Mouse (Mus musculus) midbrain, embryonic 10.5 days (tissue): ENCODE results near the gene Szrd1. TPM values are rescaled to one million over a fixed set of nuclear protein-coding genes. Genes with fewer than 3 reads are reported as not detected.

ENCODE experiments used
- DNase-seq: peaks from one replicate; pipeline ENCODE4 v3.0.0-alpha.2; 2017; ENCODE audit warnings: low spot score
- H3K27ac ChIP-seq: fragments of 300-500 bp; sonication (generic); replicated peaks from 2 replicates; pipeline ENCODE4 v1.5.1; 2016; ENCODE audit warnings: mild to moderate bottlenecking
- H3K27me3 ChIP-seq: fragments of 300-500 bp; sonication (generic); 2 replicates; pipeline ENCODE4 v1.6.1; 2016; ENCODE audit warnings: low read depth, mild to moderate bottlenecking; ENCODE audit not compliant: poor library complexity, severe bottlenecking
- H3K36me3 ChIP-seq: fragments of 300-500 bp; sonication (generic); 2 replicates; pipeline ENCODE4 v1.6.1; 2016; ENCODE audit warnings: mild to moderate bottlenecking, moderate library complexity
- H3K4me1 ChIP-seq: fragments of 300-500 bp; sonication (generic); 2 replicates; pipeline ENCODE4 v1.6.1; 2016
- H3K4me3 ChIP-seq: fragments of 300-500 bp; sonication (generic); 2 replicates; pipeline ENCODE4 v1.5.1; 2016; ENCODE audit warnings: mild to moderate bottlenecking, moderate library complexity
- H3K9me3 ChIP-seq: fragments of 300-500 bp; sonication (generic); replicated peaks from 2 replicates; pipeline ENCODE4 v1.6.1; 2016; ENCODE audit warnings: mild to moderate bottlenecking
- WGBS: fragments of 180-500 bp; shearing (Covaris S2); methylation state at CpG from one replicate; pipeline ENCODE4 v1.1.7; 2016; 5-methylcytosine and 5-hydroxymethylcytosine counted together
- polyA plus RNA-seq: library from polyadenylated mRNA; unstranded; fragments of >200 nt; fragmentation: Nextera tagmentation; extraction: Ambion mirVana; gene quantifications from 2 replicates; pipeline ENCODE4 v1.2.1, GENCODE M21; 2016

Szrd1 gene
- polyA plus RNA-seq, 1 experiment from 2014 or later: 36.3 TPM

DNA sequence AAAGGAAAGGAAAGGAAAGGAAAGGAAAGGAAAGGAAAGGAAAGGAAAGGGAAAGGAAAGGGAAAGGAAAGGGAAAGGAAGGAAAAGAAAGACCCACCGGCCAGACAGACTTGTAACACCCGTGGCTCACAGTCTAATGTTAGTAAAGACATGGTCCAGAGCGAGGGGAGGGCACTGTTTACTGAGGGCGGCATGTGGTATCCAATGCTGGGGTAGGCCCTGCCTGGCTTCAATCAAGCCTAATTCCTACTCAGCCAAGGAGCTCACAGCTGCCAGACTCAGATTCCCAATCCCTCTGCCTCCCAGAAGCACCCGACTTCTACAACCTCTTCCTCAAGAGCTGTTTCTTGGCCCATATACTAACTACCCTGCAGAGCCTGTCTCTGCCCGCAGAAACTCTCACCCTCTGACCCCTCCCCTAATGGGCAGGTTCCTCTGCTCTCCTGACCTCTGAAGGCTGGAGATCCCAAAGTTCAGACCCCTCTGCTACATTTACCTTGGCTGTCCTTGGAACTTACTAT lies 10.3 kb downstream of the Szrd1 start:
- no peak overlapping the region for H3K4me3 ChIP-seq
- peaks cover 60% of the 10 kb centered on the region for H3K4me1 ChIP-seq
- DNase-seq: no peak
- no peaks in the 10 kb centered on the region for H3K27me3 ChIP-seq
- no peaks in the 10 kb centered on the region for H3K9me3 ChIP-seq
- 79% methylated on average over 6 of the region's 6 CpGs for WGBS
- H3K27ac ChIP-seq: no peak overlapping the region
- H3K36me3 ChIP-seq: peaks cover 27% of the 10 kb centered on the region

DNA sequence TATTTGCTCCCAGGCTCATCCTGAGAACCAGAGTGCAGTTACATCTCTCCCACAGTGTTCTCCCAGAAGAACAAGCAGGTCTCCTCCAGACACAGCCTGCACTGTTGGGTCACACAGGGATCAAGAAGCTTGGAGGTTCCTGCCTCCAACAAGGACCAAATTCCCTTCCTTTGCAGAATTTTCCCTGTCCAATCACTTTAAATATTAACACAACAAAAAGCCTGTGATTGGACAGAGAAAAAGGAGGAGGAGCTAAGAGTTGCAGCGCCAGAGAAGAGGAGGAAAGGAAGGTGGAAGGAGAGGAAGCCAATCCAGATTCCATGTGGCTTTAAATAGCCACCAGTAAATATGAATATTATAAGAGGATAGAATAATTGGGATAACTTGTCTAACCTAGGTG lies 16.5 kb downstream of the Szrd1 start:
- Histone ChIP-seq H3K27me3 (no peaks in the 10 kb centered on the region), H3K36me3 (peaks cover 52% of the 10 kb centered on the region), H3K4me3 (no peak overlapping the region), H3K27ac (0 out of 2 replicates have a peak overlapping the region, but pooled peaks have one; percentile 0), H3K9me3 (no peaks in the 10 kb centered on the region), H3K4me1 (peaks cover 67% of the 10 kb centered on the region)
- WGBS: 41% methylated on average over 1 of the region's 1 CpGs
- no peak for DNase-seq

DNA sequence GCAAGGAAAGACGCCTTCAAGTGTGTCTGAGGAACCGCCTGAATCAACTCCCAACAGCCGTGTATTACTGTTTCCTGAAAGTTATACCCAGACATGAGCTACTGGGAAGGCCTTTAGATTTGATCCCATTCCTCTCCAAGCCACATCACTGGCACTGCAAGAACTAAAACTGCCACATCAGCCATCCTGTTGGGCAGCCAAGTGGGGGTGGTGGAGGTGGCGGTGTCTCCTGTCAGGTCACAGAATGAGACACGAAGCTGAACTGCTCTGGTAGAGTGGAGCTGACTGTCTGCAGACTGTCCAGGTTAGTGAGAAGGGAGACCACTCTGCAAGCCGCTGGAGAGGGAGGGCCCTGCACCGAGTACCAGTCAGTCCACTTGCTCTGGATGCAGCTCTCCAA lies 16.9 kb downstream of the Szrd1 start:
- WGBS: 90% methylated on average over 7 of the region's 7 CpGs
- no peak for DNase-seq
- peaks cover 67% of the 10 kb centered on the region for H3K4me1 ChIP-seq

DNA sequence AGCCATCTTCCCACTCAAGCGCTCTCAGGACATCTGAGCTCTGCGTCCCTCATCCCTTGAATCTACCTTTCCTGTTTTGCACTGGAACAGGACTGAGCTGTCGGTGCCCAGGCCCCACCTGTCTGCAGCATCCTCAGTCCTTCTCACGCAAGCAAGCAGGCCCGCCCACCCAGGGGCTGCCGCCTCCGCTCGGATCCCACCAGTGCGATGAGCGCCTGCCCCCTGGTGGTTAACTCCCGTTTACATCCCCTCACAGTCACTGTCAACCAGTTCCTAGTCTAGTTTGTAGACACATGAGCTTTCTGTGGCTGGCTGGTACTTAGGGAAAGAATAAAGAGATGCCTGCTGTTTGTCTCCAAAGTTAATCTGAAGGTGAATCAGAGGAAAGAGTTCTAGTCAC lies 18.9 kb downstream of the Szrd1 start:
- Histone ChIP-seq H3K4me1 (peaks cover 77% of the 10 kb centered on the region), H3K27ac (no peak overlapping the region), H3K36me3 (peaks cover 59% of the 10 kb centered on the region), H3K27me3 (no peaks in the 10 kb centered on the region), H3K4me3 (no peak overlapping the region), H3K9me3 (no peaks in the 10 kb centered on the region)
- 27% methylated on average over 11 of the region's 11 CpGs for WGBS
- DNase-seq: peak; percentile 75

More for the DNA sequence above, 16.9 kb downstream of the Szrd1 start:
- Histone ChIP-seq H3K36me3 (peaks cover 56% of the 10 kb centered on the region), H3K4me3 (no peak overlapping the region), H3K9me3 (no peaks in the 10 kb centered on the region), H3K27ac (0 out of 2 replicates have a peak overlapping the region, but pooled peaks have one; percentile 0), H3K27me3 (no peaks in the 10 kb centered on the region)

DNA sequence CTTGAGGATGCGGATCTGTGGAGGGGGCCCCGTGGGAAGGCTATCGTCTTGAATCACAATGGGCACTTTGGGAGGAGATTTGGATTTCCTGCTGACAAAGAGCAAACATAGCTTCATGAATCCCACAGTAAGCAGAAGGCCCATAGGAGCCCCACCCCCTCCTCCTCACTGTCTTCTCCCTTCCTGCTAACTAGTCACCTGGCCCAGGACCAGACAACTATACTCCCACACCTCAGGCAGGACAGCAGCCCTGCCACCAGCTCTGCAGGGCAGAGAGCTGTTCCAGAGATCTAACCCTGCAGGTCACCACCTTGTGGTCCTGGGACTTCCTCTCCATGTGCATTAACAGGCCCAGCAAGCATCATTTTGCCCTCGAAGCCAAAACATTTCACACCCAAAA lies 20.9 kb downstream of the Szrd1 start:
- no peaks in the 10 kb centered on the region for H3K9me3 ChIP-seq
- no peak overlapping the region for H3K27ac ChIP-seq
- 84% methylated on average over 4 of the region's 4 CpGs for WGBS
- peaks cover 81% of the 10 kb centered on the region for H3K4me1 ChIP-seq
- H3K36me3 ChIP-seq: peaks cover 70% of the 10 kb centered on the region
- no peaks in the 10 kb centered on the region for H3K27me3 ChIP-seq
- DNase-seq: no peak
- no peak overlapping the region for H3K4me3 ChIP-seq

DNA sequence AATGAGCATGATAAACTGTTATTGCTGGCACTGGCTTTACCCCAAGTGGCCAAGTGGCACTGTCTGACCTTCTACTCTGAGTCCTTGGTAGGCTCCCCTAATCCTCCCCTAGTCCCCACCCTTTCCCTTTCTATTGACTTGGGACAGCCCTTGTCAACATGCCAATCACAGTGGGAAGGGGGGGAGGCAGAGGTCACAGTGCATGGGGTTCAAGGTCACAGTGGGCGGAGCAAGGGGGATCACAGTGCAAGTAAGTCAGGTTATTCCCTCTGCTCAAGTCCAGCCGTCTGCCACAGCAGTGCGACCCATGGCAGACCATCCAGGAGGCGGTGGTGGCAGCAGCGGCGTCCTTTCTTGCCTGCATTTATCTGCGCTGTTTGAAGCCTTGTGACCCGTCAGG lies 24.2 kb downstream of the Szrd1 start:
- H3K4me3 ChIP-seq: 0 out of 2 replicates have a peak overlapping the region, but pooled peaks have one; percentile 5
- peaks cover 92% of the 10 kb centered on the region for H3K36me3 ChIP-seq
- H3K4me1 ChIP-seq: peaks cover 63% of the 10 kb centered on the region
- H3K27me3 ChIP-seq: no peaks in the 10 kb centered on the region
- peak; percentile 76 for DNase-seq
- H3K27ac ChIP-seq: peak overlapping the region; percentile 66
- 63% methylated on average over 8 of the region's 8 CpGs for WGBS
- H3K9me3 ChIP-seq: peaks cover 5% of the 10 kb centered on the region; the same call in 1 of the 2 replicates

DNA sequence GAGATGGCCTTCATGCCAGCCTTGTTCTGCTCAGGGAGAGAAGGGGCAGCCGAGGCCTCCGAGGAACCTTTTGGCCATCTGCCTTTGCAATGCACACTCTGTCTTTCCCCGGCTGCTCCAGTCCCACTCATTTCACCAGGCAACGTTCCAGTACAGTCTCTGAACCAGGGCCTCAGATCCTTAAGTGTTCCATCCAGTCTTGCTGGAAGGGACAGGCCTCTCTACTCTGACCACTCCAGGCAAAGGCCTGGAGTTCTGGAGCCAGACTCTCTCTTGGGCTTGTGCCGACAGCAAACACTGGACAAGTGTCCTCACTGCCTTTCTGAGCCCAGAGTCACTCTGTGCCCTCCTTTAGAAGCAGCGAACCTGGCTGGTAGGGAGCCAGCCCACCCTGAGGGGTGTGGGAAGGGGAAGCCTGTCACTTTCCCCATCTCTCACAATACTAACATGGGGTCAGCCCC lies 25.0 kb downstream of the Szrd1 start:
- Histone ChIP-seq H3K4me3 (no peak overlapping the region), H3K36me3 (peaks cover 99% of the 10 kb centered on the region), H3K27me3 (no peaks in the 10 kb centered on the region), H3K9me3 (peaks cover 8% of the 10 kb centered on the region; the same call in 1 of the 2 replicates), H3K27ac (peak overlapping the region; percentile 66), H3K4me1 (peaks cover 54% of the 10 kb centered on the region)
- peak; percentile 39 for DNase-seq
- 88% methylated on average over 6 of the region's 6 CpGs for WGBS

DNA sequence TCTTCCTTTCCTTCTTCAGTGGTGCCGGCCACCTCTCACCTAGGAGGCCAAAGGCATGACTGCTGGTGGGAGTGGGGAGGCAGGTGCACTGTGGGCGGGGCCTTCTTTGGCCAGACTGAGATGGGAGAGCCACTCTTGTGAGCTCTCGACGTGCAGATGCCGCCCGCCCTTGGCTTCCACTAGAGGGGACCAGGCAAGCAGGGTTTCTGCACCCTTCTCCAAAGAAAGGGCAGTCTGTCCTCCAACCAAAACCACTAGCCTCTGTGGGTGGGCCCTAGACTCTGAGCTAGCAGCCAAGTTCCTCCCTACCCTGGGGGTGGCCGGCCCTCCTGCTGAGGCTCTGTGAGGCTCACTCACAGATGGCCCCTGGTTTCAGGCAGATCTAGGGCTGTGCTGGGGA lies 25.7 kb downstream of the Szrd1 start:
- peaks cover 92% of the 10 kb centered on the region for H3K36me3 ChIP-seq
- H3K4me1 ChIP-seq: peaks cover 47% of the 10 kb centered on the region
- WGBS: 80% methylated on average over 7 of the region's 7 CpGs
- no peak overlapping the region for H3K4me3 ChIP-seq
- peaks cover 8% of the 10 kb centered on the region; the same call in 1 of the 2 replicates for H3K9me3 ChIP-seq
- H3K27ac ChIP-seq: peak overlapping the region; percentile 66
- no peak for DNase-seq
- no peaks in the 10 kb centered on the region for H3K27me3 ChIP-seq

DNA sequence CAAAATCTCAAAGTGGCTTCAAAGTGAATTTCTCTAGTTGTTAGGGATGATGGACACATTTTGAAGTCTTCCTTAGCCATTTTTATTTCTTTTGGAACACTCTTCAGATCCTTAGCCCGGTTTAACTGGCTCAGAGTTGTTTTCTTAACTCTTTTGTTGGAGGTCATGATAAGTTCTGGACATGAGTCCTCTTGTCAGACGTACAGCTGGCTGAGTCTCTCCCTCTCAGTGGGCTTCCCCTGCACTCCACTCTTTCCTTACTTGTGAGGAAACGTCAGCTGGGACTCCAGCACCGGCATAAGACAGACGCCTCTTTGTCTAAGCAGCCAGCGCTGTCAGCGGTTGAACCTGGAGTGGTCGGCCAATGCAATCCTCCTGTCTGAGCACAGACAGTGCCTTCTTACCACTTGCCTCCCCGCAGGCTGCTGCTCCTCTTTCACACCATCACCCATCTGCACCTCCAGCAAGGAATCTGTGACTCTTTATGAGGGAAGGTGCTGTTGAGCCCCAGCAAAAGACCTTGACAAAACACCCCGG lies 31.3 kb downstream of the Szrd1 start:
- DNase-seq: no peak
- Histone ChIP-seq H3K9me3 (peaks cover 8% of the 10 kb centered on the region; the same call in 1 of the 2 replicates), H3K4me1 (peaks cover 14% of the 10 kb centered on the region), H3K27ac (no peak overlapping the region), H3K27me3 (no peaks in the 10 kb centered on the region), H3K4me3 (no peak overlapping the region), H3K36me3 (peaks cover 36% of the 10 kb centered on the region)
- WGBS: 61% methylated on average over 10 of the region's 10 CpGs

DNA sequence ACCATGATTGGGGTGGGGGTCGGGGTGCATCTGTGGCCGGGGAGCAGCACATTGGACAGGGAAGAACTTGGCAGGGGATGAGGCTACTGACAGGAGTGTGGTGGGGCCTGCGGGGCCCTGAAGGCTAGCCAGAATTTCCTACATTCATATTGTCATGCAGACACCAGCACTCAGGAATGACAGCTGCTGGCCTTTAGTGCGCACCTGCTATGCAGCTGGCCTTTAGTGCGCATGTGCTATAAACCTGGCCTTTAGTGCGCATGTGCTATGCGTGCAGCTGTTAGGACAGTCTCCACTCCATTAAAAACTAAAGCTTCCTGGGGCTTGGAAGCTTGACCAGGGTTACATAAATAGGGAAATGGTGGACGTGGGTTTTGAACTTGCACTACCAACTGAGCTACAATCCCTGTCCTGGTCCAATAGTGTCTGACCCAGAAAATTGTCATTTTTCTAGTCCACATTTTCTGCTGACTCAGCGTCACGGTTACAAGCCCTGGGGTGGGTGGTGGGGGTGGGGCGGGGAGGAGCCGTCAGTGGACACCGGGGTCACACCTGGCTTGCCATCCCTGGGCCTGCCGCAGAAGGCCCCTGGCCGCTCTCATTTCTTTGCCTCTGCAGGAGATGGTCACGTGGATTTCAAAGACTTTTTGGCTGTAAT lies 32.9 kb downstream of the Szrd1 start:
- DNase-seq: no peak
- Histone ChIP-seq H3K9me3 (peaks cover 12% of the 10 kb centered on the region; the same call in 1 of the 2 replicates), H3K36me3 (peaks cover 20% of the 10 kb centered on the region), H3K4me1 (peaks cover 12% of the 10 kb centered on the region; the same call in 1 of the 2 replicates), H3K27me3 (no peaks in the 10 kb centered on the region), H3K27ac (0 out of 2 replicates have a peak overlapping the region, but pooled peaks have one; percentile 19), H3K4me3 (no peak overlapping the region)
- WGBS: 87% methylated on average over 16 of the region's 16 CpGs

DNA sequence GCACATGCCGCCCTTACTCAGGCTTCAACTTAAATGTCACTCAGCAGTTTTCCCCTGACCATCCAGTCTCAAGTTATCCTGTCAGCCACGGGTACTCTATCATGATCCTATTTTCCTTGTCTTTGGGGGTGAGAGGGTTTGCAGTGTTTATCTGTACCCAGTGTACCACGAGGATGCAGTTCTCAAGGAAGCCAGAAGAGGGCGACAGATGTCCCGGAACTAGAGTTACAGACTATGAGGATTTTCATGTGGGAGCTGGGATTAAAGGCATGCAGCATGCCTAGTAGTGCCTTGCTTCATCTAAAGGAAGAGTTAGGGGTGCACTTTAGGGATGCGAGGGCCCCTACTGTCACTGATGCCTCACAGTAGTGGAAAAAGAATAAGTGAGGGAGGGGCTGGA lies 37.7 kb downstream of the Szrd1 start:
- WGBS: 68% methylated on average over 6 of the region's 6 CpGs
- peak; percentile 45 for DNase-seq
- Histone ChIP-seq H3K4me3 (no peak overlapping the region), H3K9me3 (0 out of 2 replicates have a peak, but pooled peaks cover 6% of the 10 kb centered on the region), H3K27me3 (no peaks in the 10 kb centered on the region), H3K36me3 (no peaks in the 10 kb centered on the region), H3K27ac (no peak overlapping the region), H3K4me1 (peaks cover 15% of the 10 kb centered on the region)

DNA sequence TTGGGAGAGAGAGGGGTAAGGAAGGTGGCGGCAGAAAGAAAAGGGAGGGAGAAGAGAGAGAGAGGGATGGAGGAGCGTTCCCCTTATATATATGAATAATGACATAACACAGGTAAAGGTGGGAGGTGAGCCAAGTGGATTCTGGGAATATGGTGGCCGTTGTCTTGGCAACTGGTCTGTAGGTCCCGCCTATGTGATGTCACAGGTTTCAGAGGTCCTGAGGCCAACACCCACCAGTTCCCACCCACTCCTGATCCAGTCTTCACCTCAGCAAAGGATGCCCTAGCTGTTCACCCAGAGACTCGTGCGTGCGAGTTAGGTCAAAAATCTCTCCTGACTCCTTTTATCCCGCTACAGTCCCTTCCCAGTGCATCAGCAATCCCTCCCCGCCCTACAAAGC lies 38.3 kb downstream of the Szrd1 start:
- WGBS: 88% methylated on average over 9 of the region's 9 CpGs
- Histone ChIP-seq H3K27ac (no peak overlapping the region), H3K9me3 (0 out of 2 replicates have a peak, but pooled peaks cover 6% of the 10 kb centered on the region), H3K36me3 (no peaks in the 10 kb centered on the region), H3K4me1 (peaks cover 13% of the 10 kb centered on the region), H3K27me3 (no peaks in the 10 kb centered on the region), H3K4me3 (no peak overlapping the region)
- DNase-seq: no peak

DNA sequence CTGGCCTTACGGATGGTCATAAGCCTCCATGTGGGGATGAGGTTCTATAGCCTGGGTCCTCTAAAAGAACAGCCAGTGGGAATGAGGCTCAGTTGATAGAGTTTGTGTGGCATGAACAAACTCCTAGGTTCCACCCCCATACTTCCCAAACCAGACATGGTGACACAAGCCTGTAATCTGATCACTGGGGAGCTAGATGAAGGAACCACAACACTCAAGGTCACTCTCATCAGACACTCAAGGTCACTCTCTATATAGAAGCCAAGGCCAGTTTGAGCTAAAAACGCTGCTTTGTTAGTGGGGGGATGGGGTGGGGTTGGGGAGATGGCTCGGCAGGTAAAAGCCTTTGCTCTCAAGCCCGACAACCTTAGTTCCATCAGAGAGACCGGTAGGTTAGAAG lies 39.6 kb downstream of the Szrd1 start:
- Histone ChIP-seq H3K4me1 (peaks cover 10% of the 10 kb centered on the region), H3K36me3 (no peaks in the 10 kb centered on the region), H3K4me3 (no peak overlapping the region), H3K27ac (no peak overlapping the region), H3K9me3 (0 out of 2 replicates have a peak, but pooled peaks cover 6% of the 10 kb centered on the region), H3K27me3 (no peaks in the 10 kb centered on the region)
- WGBS: 82% methylated on average over 5 of the region's 5 CpGs
- no peak for DNase-seq
